Mouse (Mus musculus) frontal cortex, postnatal 36 days (tissue): ENCODE results near the gene Eef1akmt2.

Experiments used
- DNase-seq, 2 experiments: peaks; one replicate each; pipeline ENCODE4 v3.0.0; 2022; ENCODE audit warnings: low spot score in 2 of 2

The Eef1akmt2 gene

DNA sequence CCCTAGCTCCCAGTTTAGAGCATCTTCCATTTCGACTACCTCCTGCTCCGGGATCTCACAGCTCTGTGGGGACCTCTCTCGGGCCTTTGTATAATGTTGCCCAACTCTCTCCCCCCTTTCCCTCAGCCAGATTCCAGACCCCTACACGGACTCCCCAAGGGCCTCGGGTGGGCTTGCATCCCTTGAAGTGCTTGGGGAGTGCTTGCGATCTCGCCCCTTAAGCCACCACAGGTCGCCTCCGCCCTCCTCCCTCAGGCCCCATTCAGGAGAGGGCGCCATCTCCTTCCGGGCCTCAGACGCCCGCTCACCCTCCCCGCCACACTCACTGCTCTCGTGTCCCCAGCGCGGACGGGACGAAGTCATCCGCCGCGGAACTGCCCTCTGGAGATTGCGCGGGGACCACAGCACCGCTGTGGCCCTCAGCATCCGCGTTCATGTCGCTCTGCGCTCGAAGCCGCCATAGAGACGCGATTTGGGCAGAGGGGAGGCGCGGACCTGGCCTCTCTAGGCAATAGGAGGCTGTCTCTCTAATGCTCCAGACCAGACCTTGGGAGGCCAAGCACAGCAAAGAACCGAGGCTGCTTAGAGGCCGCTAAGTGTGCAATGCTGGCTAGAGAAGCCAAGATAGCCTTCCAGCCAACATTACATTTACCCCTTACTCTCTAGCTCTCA, at the start of gene Eef1akmt2:
Eef1akmt2 (minus strand) TSS at position 501 of the 672 bp plus-strand sequence.
- peak; percentile 86 to 87 for DNase-seq

DNA sequence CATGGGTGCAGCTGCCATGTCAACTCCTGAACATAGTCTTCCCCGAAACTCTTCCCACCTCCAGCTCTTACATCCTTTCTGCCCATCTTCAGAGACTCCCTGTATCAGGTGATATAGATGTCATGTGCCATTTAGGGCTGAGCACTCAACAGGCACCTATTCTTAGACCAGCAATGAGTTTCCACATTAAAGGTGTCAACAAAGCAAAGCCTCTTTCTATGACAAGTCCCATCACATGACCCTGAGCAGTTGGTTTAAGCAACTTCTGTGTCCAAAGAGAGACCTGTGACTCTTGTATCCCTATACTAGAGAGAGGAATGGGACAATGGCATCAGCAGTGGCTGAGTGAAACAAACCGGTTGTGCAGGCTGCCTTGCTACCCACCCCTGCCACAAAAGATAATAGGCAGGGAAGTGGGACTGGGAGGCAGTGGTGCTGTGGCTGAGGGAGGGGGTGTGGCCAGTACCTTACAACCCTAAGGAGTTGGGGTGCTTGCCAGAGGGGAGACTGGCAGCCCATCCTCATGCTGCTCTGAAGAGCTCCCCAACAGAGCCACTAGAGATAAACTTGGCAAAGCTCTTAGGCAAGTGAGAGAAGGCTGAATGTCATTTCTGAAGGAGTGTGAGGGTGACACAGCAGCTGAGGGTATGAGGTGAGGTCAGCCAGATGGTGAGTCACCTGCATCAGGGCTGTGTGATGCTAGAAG, 48.5 kb upstream of the Eef1akmt2 start:
- DNase-seq: no peak

DNA sequence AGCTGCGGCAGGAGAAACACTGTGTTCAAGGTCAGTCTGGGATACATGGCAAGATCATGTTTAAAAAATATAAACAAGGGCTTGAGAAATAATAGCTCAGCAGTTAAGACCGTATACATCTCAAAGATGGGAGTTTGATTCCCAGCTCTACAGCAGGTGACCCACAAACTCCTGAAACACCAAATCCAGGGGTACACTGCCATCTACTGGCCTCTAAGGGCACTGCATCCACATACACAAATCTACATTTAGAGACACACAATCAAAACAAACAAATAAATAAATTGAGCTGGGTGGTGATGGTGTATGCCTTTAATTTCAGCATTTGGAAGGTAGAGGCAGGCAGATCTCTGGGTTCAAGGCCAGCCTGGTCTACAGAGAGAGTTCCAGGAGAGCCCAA, 45.8 kb upstream of the Eef1akmt2 start:
- no peak for DNase-seq

- no peak for DNase-seq
Observed at GRCm38 (mm10) chr7:132897258-132897657, 44.8 kb upstream of the Eef1akmt2 start.

- DNase-seq: no peak
Observed at GRCm38 (mm10) chr7:132896206-132896815, 43.8 kb upstream of the Eef1akmt2 start.

- no peak for DNase-seq
Observed at GRCm38 (mm10) chr7:132894841-132895555, 42.5 kb upstream of the Eef1akmt2 start.

- DNase-seq: no peak
Observed at GRCm38 (mm10) chr7:132893336-132893735, 40.9 kb upstream of the Eef1akmt2 start.

GRCm38 (mm10) chr7:132892806-132893205, 40.3 kb upstream of the Eef1akmt2 start:
- no peak for DNase-seq

- DNase-seq: no peak
Observed at GRCm38 (mm10) chr7:132892311-132892661, 39.8 kb upstream of the Eef1akmt2 start.

DNA sequence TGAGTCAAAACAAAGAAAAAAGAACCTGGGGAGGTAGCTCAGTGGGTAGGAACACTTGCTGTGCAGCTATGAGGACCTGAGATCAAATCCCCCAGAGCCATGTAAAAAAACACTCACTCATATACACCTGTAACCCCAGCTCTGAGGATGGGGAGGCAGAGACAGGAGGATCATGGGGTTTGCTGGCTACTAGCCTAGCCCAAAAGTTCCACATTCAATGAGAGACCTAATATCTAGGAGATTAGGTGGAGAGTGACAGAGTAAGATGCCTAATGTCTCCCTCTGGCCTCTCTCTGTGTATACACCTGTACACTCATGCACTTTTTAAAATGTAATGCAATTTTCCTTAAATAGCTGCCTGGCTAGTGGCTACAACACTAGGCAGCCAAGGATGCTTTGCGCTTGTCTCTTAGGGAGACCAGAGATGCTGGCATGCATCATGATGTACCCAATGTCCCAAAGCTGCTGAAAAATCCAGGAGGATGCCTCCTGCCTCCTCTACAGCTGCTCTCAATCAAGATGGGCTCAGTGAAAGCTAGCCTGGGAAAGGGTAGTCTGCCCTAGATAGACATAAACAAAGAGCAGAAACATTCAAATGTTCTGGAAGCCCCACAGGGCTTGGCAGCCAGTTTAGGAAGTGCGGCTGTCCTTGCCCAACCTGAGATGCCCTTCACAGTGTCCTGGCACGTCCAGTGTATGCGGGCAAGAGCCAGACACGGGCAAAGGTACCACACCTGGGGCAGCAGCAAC, 39.3 kb upstream of the Eef1akmt2 start:
- DNase-seq: no peak

DNA sequence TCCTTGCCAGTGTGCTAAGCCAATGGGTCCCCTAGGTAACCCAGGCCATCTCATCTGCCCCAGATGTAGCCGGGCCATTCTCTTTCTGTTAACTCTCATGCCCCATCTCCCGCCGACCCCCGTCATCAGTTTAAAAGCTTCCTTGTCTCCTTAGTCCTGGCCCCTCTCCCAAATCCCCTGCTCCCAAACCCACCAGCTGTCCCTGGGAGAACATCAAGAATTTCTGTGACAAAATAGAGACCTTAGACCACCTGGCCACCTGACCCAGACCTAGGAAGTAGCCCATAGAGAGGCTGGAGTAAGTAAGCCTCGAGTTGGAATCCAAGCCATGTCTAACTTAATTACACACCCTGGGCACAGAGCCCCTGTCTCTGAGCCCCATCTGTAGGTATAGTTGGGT, 37.7 kb upstream of the Eef1akmt2 start:
- DNase-seq: no peak

DNA sequence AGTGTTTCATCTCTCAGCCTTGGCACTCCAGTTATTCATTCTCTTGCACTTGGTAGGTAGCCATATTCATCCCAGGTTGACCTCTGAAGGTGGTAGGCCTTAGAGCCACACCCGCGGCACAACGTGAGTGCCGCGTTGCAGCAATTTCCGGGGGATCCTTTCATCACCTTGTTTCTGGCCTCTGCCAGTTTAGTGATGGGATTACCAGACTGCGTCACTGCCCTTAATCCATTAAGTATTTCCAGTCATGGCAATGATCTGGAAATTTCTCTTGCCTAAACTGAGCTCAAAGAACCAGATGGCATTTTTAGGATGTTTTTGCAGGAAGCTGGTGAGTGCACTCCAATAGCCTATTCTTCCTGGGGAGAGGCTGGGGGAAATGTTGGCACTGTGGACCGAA, 37.2 kb upstream of the Eef1akmt2 start:
- no peak for DNase-seq

DNA sequence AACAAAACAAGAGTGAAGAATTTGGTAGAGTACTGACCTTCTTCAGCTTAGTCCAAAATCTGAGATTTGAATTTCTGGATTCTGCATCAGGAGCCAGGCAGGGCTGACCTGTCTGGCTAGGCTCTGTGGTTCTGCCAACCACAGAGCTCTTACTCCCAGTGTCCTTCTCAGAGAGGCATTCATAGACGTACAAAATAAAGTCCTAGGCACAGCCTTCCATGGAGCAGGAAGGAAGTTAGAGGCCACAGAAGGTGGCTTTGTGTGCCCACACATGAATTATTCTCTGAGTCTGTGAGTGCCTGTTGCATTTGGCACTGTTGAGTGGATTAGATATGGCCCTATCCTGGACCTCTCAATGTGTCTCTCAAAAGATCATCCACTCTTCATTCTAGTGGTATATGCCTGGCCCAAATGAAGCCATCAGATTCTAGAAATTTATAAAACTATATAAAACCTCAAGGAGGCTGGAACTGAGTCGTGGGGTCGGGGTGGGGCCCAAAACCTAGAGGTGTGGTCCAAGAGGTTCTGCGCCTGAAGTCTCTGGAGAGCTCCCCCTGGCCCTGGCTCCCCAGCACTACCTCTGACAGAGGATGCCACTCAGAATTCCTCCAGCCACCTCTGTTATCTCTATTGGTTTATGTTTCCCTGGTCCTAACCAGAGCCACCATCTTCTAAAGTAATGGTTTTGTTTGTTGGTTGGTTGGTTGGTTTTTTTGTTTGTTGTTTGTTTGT, 36.2 kb upstream of the Eef1akmt2 start:
- DNase-seq: no peak

GRCm38 (mm10) chr7:132888052-132888451, 35.6 kb upstream of the Eef1akmt2 start:
- no peak for DNase-seq

GRCm38 (mm10) chr7:132887019-132887804, 34.7 kb upstream of the Eef1akmt2 start:
- no peak for DNase-seq

- peak in 1 of 2 experiments; percentile 32 for DNase-seq
Observed at GRCm38 (mm10) chr7:132884031-132884430, 31.6 kb upstream of the Eef1akmt2 start.

DNA sequence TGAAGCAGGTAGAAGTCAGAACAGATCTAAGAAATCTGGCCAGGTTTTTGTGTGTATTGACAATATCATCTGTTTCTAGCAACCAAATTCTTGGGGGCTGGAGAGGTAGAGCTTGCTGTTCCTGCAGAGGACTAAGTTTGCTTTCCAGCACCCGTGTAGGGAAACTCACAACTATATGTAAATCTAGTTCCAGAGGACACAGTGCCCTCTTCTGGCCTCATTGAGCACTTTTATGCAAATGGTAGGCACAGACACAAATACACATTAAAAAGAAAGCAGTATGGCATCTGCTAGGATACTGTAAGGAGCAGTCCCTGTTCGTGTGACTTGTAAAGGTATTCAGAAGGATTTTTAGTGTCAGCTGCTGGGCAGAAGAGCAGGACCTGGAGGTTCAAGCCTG, 29.9 kb upstream of the Eef1akmt2 start:
- no peak for DNase-seq

- DNase-seq: no peak
Observed at GRCm38 (mm10) chr7:132880276-132880675, 27.8 kb upstream of the Eef1akmt2 start.

DNA sequence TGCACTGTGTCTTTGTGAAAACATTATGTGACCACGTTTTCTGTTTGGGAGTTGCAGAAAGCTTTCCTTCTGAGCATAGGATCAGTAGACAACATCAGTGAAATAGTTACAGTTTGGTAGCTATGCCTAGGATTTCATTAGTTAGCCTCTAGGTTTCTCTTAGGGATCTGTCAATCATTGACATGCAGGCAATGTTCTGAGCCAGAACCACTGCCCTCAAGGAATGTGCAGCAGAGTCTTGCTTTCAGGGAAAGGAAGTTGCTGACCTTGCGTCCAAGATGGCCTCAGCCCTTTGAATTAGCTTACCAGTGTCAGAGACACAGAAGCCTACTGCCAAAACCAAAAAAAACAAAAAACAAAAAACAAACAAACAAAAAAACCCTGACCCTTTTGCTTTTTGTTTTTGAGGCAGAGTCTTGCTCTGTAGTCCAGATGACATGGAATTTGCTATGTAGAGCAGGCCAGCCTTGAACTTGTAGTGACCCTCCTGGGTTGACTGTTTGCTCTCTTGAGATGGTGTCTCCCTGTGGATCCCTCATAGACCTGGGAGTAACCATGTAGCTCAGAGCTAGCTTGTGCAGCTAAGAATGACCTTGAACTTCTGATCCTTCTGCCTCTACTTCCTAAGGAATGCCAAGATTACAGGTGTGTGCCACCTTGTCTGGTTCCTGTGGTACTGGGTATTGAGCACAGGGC, 23.1 kb upstream of the Eef1akmt2 start:
- DNase-seq: no peak

DNA sequence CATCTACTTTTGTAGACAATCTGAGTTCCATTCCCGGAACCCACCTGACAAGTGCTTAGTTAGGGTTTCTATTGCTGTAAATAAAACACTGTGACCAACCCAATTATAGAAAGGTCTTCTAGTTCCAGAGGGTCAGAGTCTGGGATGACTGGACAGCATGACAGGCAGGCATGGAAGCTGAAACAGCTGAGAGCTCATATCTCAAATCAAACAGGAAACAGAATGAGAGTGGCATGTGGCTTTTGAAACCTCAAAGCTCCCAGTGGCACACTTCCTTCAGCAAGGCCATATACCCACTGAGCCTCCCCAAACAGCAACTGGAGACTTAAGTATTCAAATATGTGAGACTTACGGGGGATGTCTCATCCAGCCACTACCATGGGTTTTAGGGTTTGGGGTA, 20.6 kb upstream of the Eef1akmt2 start:
- DNase-seq: no peak
